Mouse (Mus musculus): ENCODE measurements around the gene Meltf.

The Meltf gene

GRCm38 (mm10) chr16:31893396-31894141, 15.0 kb downstream of the Meltf start:
- in situ Hi-C loops (cut with MboI, MseI), result loop anchor here (10.0 kb wide), 1 partner anchor 429 kb away; no protein-coding TSS in a partner anchor

- in situ Hi-C loops (cut with MboI, MseI), result loop anchor here (10.0 kb wide), 1 partner anchor 432 kb away; no protein-coding TSS in a partner anchor
Observed at GRCm38 (mm10) chr16:31896971-31897774, 18.6 kb downstream of the Meltf start.

DNA sequence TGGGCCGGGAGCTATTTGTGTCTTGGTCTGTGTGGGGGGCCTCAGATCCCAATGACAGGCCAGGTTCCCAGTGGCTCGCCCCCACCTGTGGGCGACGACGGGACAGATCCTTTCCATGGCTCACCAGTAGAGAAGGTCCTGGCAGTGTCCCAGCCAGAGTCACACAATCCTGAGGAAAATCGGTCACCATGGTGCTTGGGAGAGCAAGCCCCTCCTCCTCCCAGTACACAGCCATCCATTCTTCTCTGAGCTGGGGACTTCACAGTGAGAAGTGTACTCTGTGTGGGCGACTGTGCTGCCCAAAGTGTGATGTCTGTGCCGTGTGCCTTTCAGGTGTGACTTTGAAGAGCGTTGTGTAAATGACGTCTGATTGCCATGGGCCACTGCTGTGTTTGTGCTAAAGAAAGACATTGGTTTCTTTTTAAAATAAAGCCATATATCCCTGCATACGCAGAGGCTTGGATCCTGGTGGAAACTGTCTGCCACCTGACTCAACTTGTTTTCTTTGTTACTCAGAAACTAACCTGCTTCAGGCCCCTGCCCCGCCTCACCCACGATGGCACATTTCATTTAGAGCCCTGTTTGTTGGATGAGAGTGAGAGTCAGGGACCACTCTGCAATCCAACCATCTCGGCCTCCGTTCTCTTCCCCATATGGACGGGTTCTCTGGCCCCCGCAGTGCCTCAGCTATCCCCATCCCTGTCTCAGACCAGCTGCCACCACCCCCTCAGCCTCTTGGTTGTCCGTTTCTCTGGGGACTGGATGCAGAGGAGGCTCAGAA, 20.1 kb downstream of the Meltf start:
- in situ Hi-C loops (cut with MboI, MseI), result loop anchor here (10.0 kb wide), 1 partner anchor 434 kb away; no protein-coding TSS in a partner anchor

DNA sequence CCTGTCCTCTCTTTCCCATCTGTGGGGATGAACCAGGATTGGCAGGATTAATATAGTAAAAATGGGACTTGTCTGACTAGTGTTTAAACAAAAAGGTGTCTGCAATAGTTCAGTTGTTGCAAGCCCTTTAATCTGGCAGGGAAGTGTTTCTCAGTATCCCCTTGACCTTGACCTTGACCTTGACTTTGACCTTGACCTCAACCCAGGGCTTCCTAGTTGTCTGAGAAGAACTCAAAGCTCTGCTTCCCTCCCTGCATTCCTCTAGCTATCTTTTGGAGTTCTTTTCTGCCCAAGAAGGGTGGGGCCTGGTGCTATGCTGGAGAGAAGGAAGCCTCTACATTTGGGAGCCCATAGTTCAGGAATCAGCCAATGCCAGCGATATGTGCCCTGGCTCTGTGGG, 23.3 kb downstream of the Meltf start:
- in situ Hi-C loops (cut with MboI, MseI), result no loop called here

DNA sequence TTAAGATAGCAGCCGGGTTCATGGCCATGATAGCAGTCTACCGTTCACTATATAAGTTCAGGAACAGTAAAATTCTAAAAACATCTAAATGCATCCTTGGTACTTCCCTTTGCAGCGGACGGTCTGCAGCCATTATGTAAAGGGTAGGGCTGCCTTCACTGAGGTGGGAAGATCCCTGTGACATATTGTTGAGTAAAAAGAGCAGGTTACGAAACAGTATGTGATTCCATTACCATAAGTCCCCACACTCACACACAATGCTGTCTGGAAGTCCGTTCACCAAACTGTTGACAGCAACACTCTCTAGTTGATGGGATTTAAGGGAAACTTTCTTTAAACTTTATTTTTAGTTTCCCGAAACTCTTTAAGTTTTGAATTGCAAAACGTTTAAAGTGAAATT, 24.6 kb downstream of the Meltf start:
- in situ Hi-C loops (cut with MboI, MseI), result no loop called here

GRCm38 (mm10) chr16:31905331-31905730, 26.7 kb downstream of the Meltf start:
- in situ Hi-C loops (cut with MboI, MseI), result no loop called here

- in situ Hi-C loops (cut with MboI, MseI), result no loop called here
Observed at GRCm38 (mm10) chr16:31905891-31906825, 27.5 kb downstream of the Meltf start.

DNA sequence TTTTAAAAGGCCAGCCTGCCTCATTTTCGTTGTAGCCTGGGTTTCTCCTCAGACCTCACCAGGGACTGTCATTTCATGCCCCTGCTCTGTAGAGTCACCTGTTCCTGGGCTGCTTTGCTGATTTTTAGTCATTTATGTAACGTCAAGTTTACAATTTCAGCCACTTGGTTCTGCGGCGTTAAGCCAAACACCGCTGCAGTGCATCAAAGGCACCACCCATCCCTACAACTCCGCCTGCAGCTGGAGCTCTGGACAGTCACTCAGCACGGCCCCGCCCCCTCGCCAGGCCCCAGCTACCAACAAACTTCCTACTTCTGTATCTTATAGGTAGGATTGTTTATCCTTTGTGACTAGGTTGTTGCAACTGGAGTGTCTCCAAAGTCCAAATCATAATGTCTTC, 28.3 kb downstream of the Meltf start:
- in situ Hi-C loops (cut with MboI, MseI), result no loop called here

GRCm38 (mm10) chr16:31908959-31909358, 30.3 kb downstream of the Meltf start:
- in situ Hi-C loops (cut with MboI, MseI), result no loop called here

DNA sequence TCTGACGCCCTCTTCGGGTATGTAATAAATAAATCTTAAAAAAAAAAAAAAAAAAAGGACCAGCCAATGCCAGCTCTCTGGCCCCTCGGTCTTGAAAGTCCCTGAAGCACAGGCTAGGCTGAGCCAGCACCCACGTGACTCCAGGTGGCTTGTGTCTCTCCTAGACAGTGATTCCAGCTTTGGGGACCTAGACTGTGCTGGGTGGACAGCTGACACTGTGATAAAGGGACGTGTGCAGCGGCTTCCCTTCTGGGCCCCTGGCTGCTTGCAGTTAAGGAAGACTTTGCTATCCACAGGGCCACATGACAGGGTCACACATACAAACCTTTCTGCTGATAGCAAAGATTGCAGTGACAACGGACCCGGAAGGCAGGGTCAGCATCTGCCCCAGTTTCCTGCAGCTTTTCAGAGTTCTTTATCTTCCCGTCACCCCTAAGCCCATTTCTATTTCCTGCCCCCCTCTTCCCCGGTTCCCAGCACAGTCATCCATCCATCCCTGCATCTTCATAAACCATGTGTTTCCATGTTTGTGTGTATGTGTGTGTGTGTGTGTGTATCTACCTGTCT, 31.8 kb downstream of the Meltf start:
- in situ Hi-C loops (cut with MboI, MseI), result no loop called here

DNA sequence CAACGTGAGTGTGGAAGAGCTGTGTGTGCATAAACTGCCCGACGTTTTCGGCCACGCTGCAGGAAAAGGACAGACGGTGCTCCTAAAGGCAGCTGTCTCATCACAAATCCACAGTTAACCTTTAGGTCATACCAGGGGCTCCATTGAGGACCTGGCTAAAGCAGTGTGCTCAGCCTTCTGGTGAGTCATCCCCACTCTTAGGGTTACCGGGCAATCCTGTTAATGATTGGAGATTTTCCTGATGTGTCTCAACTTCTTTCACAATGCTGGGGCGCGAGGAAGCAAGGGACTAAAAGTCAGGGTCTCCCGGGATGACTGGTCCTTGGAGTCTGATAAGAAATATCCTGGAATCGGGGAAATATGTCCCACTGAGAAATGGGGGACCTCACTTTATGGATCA, 39.2 kb downstream of the Meltf start:
- in situ Hi-C loops (cut with MboI, MseI), result loop anchor here (5.0 kb wide), 1 partner anchor 40 kb away; the partner anchor contains the start of gene Meltf

GRCm38 (mm10) chr16:31918248-31918724, 39.7 kb downstream of the Meltf start:
- in situ Hi-C loops (cut with MboI, MseI), result loop anchor here (5.0 kb wide), 1 partner anchor 41 kb away; the partner anchor contains the start of gene Meltf

DNA sequence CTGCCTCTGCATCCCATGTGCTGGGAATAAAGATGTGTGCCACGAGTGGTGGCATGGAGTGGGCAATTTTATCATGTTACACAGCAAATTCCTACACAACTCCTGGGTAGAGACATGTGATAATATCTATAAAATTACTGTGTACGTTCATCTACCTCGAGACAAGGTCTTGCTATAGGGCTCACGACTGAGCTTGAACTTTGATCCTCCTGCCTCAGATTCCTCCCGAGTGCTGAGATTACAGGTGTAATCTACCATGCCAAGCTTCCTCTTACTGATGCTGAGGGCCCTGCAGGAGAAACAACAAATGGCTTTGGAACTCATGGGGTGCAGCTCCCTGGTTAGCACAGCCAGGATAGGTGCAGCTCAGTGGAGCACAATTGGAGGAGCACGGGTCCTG, 45.8 kb downstream of the Meltf start:
- in situ Hi-C loops (cut with MboI, MseI), result no loop called here

GRCm38 (mm10) chr16:31926091-31926490, 47.5 kb downstream of the Meltf start:
- in situ Hi-C loops (cut with MboI, MseI), result no loop called here

GRCm38 (mm10) chr16:31926547-31927182, 48.1 kb downstream of the Meltf start:
- in situ Hi-C loops (cut with MboI, MseI), result no loop called here

DNA sequence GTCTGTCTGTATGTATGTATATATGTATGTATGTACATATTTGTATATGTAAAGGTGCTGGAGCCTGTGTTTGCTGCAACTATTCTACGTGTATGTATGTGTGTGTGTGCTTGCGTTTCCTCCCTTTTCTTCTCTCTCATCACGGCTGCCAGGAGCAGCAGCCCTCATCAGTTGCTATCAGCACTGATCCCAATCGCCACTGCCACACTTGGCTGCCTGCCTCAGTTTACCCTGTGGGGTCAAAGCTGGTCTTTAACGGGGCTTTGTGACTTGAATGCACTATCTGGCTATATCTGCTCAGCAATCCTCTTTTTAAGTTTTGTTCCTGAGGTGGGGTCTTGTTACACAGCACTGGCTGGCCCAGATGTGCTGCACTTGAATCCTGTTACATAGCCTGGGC, 48.8 kb downstream of the Meltf start:
- in situ Hi-C loops (cut with MboI, MseI), result no loop called here

GRCm38 (mm10) chr16:31931330-31931729, 52.7 kb downstream of the Meltf start:
- in situ Hi-C loops (cut with MboI, MseI), result loop anchor here (10.0 kb wide), 1 partner anchor 1827 kb away; no protein-coding TSS in a partner anchor

- in situ Hi-C loops (cut with MboI, MseI), result loop anchor here (10.0 kb wide), 1 partner anchor 1827 kb away; no protein-coding TSS in a partner anchor
Observed at GRCm38 (mm10) chr16:31932255-31932654, 53.6 kb downstream of the Meltf start.
